Mouse (Mus musculus) thymus, postnatal 36 days (tissue): Measurements from ENCODE around the gene Ldhb.
A peak's percentile ranks its signal among the peaks of the same experiment; 100 is the strongest.
"Not testable (repeated sequence)": the region's sequence is repeated elsewhere in the genome, so short reads cannot be mapped to it uniquely, and the experiment has no call there.

Source experiments
- DNase-seq, 2 experiments: peaks; one replicate each; pipeline ENCODE4 v3.0.0; 2022; ENCODE audit warnings: mixed read lengths in 2 of 2

The Ldhb gene

DNA sequence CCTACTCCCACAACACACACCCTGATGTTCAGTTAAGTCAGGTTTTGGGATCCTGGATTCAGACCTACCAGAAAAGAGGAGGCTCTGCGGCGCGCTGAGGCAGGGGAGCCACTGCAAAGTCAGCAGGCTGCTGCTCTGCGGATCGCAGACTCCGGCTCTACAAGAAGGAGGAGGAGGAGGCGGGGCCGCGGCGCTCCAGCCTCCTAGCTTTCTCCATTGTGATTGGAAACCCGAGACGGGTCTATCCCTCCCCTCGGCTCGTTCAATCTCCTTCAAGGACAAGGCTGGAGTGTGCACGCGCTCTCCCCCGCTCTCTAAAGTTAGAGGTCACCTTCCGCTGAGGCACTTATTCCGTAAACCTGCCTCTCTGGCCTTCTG, at the start of gene Ldhb:
TSS of gene Ldhb (minus strand) at position 173 of the 378 bp plus-strand sequence.
- DNase-seq = peak; percentile 86 to 90

DNA sequence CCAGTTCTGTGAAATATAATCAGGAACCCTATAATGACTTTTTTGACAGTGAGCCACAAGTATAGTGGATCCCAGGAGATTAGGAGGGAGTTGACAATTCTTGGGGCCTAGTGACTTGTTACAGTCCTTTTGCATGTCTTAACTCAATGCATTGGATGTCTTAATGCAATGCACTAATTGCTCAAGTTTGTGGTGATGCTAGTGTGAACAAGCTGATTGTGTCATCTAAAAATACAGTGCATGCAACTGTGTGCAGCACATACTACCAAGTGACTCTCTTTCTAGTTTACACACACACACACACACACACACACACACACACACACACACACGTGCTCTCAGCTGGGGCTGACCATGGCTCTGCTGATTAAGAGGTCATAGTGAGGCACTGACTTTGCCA, 48.2 kb upstream of the Ldhb start:
- no peak for DNase-seq

DNA sequence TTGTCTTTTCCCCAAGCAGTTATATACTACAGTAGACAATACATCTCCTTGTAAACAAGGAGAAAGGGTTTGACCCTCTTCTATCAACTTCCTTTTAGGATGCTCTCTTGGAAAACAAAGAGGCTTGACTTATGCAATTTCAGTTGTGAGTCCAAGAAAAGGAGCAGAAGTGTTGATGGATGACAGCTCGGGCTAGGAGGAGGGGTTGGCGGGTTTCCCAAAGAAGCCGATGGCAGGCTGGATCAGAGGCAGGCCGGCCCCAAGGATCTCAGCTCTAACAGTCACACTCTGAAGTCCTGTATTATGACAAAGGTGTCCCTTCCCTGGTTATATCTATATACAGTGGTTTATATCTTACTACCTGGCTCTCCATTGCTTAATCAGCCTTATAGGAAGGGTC, 43.7 kb upstream of the Ldhb start:
- DNase-seq = no peak

DNA sequence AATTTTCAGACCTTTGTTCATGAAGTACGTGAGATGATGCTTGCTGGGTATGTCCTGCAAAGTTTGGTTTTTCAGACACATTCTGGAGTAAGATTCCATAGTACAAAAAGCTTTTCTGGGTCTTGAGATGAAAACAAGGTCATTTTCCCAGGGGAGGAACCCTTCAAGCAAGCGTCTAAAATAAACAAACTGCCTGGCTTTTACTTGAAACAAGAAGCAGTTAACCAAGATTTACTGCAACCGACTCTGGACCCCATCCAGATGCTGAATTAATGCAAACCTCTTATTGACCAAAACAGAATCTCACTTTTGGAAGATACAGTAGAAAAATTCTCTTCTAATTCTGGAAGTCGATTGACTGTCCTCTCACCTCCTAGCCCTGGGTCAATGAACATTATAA, 43.1 kb upstream of the Ldhb start:
- no peak for DNase-seq

DNA sequence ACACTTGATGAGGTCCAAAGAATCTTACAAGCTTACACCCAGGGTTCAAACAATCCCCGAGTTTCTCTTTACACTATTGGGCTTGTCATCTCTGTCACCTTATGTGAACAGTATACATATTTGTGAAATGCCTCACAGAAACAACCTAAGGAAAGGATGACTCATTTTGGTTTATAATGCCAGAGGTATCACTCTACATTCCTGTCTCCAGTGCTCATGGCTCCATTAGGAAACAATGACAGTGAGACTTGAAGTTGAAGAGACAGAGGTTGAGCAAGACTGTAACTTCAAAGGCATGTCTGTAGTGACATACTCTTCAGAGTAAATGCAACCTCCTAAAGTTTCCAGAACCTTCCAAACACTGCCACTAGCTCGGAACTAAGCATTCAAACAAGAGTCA, 40.6 kb upstream of the Ldhb start:
- DNase-seq = no peak

DNA sequence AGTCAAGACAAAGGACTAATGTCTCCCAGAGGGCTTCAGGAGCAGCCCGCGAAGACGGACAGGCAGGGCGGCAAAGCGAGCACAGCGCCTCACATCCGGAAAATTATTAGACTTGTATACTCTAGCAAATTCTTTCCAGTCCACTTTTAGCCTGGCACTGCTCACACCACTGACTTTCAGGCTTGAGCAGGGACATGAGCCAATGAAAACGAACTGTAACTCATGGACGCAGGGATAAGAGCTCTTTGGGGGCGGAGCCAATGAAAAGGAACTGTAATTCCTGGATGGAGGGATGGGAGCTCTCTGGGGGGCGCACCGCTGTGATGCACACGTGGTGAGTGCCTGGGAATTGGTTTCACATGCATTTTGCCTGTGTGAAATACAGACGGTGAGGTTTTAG, 37.4 kb upstream of the Ldhb start:
- no peak for DNase-seq

DNA sequence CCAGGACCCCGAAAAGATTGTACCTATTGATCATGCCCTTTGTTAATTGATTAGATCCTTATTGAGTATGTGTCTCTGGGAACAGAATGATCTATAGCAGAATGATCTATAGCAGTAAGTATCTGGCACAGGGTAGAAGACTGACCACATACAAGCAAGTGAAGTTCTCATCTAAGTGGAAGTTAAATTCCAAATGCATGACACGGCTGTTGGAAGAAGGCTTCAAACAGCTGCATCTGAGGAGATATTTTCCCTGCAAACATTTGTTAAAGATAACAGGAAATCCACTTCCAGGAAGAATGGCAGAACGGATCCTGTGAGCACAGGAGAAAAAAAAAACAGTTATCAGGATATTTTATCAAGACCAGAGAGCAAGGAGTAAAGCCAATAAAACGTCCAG, 35.9 kb upstream of the Ldhb start:
- DNase-seq = no peak

DNA sequence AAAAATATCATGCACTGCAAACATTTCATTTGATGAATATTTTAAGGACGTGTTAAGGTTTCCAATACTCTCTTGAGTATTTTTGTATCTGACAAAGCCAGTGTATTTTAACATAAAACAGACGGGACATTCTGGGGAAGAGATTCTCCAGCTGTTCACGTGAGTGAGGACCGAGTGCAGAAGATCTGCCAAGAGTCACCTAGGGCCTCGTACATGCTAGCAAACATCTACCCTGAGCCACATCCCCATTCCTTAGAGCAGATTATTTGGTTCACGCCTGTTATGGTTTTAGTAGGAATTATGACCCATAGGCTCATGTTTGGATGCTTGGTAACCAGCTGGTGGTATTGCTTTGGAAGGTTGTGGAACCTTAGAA, 35.0 kb upstream of the Ldhb start:
- DNase-seq = no peak

DNA sequence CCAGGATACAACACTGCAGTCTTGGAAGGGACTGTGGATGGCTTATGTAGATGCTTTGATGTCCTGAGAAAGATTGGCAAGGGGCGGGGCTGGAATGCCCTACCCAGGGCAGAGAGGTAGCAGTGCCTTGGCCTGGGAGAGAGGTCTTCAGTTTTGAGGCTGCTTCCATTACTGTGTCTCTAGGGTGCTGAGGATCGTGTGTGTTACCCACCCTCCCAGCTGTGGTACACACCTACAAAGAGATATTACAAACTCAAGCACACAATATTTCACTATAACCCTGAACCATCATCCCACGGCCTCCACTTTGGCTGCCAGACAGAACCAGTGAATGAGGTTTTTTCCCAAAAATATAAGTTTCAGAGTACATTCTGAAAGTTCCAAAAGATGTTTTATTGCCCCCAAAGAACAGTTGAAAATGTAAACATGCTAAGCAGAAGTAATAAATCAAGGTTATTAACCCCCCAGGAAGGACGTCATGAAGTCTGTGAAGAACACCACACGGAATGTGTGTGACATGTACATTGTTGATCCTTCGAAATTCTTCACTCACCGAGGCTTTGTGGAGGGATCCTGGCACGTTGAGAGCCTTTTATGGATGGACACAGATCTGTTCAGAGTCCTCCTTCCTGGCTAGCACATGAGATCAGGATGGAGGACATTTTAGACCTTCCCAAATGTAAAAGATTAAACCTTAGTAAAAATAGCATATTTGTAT, 34.5 kb upstream of the Ldhb start:
- no peak for DNase-seq

DNA sequence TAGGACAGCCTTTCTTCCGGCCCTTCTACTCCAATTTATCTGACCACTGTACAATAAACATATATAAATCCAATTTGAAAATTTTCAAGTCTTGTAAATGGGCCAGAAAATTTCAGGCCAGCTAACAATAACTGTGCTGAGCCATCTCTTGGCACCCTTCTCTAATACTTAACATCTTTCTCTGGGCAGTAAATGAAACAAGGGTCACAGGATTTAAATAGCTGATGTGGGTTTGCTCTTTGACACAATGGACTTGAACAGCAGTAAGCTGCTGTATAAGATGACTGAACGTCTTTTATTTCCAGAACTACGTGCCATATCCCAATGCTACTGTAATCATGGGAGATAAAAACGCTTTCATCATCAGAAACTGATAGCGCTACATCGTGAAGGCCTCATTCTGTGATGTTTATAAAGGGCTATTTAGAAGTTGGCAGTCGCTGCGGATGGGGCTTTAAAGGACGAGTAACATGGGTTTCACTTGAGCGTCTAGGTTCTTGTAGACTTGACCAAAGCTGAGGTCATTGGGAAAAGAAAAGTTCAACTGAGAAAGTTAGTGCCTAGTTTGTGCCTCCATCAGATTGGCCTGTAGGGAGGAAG, 32.9 kb upstream of the Ldhb start:
- no peak for DNase-seq

DNA sequence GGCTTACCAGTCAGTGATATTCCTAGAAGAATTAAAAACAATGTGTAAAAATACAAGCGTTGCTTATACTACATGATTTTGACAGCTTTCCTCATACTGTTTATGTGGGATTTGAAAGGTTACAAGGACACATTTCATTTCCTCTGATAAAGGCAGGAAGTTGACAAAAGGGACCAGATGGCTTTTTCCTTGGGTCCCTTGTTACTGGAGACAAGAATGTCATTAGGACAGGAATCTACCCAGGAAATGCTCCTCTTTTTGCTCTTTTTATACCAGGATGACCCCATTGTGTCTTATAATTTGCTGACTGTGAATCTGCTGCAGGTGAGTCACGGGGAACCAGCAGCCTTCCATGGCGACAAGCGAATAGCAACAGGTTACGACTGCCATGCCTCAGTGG, 32.4 kb upstream of the Ldhb start:
- DNase-seq = no peak

DNA sequence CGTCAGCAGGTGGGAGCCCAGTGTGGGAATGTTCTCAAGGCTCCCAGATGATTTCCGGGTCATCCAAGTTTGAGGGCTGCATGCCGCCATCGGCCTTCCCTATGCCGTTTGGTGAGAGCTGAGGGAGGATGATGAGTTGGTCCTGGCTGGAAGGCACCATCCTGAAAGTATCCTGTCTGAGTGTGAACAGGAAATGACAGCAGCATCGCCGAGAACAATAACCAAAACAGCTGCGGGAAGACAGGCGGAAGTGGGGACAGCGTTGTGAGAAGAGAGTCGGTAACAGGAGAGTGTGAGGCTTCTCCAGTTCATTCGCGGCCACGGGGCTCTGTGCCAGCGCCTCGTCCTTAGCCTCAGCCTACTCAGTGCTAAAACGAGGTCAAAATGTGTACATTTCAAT, 30.7 kb upstream of the Ldhb start:
- peak; percentile 68 to 78 for DNase-seq

DNA sequence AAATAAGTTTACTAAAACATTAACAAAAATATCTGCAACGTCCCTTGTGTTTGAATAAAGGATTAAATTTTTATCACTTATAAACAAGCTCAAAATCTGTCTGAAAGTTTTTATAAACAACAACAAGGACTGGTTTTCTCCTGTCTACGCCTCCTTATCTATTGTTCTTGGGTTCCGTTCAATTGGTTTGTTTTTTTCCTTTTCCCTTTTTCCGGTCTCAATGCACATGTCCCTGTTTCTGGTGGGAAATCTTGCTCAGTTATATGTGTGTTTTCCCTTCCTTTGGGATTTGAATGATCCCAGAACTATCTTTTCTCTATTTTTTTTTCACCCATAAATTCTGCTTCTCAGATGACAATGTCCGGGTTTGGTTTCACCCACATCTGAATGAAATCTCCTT, 25.7 kb upstream of the Ldhb start:
- DNase-seq = no peak

DNA sequence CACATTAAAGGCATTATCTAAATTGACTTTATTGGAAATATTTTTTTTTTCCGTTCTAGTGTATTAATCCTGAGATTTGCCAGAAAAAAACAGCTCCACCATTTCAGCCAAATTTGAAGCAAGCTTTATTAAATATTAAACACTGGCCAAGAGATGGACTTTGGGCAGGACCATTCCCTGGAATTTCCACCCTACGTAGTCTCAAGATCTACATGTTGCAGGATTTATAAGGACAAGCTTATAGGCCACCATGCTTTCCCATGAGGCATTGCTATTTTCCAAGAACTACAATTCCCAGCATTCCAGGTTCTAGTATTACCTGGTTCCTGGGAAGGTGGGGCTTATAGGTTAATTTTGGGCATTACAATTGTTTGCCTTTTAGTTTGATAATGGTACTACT, 24.9 kb upstream of the Ldhb start:
- DNase-seq = no peak

DNA sequence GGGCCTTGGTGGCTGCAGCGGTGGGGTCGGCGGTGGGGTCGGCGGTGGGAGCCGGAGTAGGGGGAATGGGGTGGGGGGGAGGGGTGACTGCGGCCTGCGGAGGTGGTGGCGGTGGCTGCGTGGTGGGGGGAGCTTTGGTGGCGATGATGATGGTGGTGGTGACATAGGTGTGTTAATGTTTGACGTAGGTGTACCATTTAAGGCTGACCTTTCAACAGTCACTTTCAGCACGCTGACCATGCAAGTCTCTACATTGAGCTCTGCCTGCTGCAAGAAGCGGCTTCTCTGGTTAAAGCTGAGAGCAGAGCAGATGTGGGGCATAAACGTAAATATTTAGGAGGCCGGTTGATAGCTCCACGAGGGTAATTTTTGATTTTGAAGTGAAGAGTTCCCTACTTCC, 24.4 kb upstream of the Ldhb start:
- DNase-seq = no peak

DNA sequence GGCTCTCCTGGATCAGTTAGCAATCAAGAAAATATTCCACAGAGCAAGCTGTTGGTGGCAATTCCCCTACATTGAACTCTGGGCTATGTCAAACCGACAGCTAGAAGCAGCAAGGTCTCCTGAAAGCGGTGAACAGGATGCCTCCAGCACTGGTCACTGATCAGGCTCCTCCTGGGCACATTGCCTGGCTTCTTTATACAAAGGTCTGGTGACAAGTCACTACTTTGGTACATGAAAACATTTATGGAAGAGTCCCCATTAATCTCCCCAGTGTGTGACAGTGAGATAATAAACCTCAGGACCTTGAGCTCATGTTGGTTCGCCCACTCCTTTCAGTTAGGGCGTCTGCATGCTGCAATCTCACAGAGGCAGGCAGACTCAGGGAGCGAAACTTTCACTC, 22.6 kb upstream of the Ldhb start:
- DNase-seq = no peak

DNA sequence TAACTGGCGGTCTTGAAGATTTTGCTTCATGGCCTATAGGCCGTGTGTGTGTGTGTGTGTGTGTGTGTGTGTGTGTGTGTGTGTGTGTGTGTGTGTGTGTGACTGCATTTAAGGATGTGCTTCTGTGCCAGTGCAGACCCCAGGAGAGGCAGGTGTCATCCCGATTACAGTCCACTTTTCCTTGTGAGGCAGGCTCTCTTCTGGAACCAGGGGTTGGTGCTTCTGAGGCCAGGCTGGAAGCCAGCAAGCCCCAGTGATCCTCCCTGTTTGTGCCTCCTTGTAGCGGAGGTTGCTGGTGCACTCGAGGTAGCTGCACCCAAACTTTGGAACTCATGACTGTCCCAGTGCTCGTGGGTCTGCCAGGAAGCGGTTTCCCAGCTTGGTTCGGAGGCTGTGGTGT, 21.9 kb upstream of the Ldhb start:
- no peak for DNase-seq

DNA sequence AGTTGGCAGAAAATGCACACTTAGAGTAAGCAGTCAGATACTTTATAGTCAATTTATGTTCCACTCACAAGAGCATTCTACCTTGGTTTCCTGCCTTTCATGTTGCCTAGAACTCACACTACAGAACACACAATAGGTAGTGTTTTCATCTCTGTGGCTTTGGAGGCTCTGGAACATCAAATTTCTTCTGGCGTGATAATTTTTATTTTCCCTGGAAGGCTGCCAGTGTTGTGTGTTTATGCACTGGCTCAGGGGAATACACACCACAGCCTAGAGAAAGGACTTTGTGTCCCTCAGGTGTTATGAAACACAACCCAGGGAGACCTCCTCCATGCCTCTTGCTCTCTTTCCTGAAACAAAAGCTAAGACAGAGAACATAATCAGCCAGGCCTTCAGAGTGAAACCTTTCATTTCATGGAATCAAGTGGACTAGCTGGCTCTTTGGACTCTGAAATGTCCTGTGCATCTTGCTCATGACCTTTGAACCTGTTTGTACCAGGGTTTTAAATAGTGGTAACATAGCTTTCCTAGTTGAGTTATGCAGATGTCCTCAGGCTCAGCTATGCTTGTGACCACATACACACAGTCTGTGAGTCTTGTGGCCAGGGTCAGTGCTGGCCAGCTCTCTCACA, 20.3 kb upstream of the Ldhb start:
- DNase-seq = no peak

DNA sequence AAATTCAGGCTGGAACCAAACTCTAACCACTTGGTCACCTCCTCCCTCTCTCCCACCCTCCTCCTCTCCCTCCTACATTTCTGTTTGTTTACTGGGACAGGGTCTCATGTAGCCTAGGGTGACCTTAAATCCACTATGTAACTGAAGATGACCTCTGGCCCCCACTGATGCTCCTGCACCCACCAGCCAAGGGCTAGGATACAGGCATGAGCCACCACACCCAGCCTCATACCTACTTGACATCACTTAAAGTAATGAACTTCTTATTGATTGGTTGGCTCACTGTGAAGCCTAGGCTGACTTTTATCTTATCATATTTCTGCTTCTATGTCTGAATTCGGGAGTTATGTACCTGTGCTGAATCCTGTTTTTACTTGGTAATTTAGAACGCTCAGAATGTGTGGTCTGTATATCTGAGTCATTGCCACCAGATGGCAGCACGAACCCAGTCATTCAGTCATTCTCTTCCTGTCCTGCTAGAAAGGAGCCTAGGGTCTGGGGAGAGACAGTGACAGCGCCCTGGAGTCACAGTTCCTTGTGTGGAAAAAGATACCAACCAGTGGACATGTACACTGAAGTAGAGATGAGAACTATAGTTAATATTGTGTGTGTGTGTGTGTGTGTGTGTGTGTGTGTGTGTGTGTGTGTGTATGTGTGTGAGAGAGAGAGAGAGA, 17.0 kb upstream of the Ldhb start:
- peak; percentile 70 to 71 for DNase-seq

DNA sequence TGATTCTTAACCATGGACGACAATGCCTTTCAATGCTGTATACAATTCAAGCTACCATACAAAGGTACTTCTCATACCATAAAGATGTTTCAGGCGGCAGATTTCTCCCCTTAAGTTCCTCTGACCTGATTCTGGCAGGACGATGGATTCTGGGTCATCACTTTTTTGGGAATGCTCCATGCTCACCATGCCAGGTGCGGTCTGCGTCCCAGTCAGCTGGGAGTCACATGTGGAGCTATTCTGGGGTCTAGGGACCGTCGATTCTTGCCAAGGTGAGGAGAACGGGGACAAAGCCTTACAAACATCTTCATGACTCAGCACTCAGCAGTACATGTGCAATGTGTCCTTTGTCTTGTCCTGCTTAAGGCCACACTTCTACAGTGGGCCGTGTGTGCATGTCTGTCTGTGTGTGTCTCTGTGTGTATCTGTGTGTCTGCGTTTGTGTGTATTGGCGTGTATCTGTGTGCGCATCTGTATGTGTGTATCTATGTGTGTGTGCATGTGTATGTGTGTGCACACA, 13.9 kb upstream of the Ldhb start:
- DNase-seq = no peak

DNA sequence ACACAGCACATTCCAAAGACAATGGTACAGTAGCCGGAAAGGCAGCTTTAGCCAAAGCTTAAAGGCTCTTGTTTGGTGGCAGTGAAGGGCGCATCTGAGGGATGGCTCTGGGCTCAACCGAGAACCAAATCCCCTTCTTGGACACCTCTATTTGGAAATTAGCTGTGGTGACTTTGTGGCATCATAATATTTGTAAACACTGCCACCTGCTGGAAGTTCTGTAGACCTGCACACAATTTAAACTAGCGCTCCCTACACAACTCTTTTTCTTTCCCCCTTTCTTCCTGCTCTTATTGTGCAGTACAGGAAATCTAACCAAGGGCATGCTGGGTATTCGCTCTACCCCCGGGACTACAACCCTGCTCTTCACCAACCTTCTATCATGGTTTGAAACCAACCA, 11.4 kb upstream of the Ldhb start:
- peak in 1 of 2 experiments; percentile 16 for DNase-seq

DNA sequence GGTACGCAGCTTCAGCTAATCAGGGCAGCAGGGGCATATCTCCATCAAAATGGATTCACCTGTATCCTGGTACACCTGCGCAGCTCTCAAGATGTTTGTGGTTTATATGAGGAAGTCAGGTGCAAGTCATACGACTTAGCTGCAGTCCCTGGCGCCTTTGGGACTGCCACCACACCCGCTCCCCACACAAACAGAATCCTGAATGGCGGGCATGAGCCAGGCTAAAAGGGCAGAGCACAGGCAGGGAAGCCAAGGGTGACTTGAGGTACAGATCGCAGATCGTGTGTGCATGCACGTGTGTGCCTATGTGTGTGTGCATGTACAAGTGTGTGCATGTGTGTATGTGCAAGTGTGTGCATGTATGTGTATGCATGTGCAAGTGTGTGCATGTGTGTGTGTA, 7.6 kb upstream of the Ldhb start:
- not testable (repeated sequence) for DNase-seq

DNA sequence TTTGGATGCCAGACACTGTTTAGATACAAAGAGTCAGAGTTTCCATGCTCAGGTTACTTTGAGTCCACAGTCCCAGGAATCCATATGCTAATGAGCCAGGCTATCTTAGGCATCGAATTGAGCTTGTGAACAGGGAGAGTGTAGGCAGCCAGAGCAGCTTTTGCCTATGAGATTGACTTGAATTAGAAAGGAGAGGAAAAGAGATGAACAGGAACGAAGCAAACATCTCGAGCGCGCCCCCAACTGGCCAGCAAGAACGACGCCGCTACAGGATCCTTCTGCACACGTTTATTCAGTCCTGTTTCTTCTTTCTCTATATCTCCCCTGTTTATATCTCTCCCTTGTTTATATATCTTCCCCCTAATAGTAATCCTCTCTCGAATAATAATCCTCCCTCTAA, 7.2 kb upstream of the Ldhb start:
- peak; percentile 69 to 74 for DNase-seq

DNA sequence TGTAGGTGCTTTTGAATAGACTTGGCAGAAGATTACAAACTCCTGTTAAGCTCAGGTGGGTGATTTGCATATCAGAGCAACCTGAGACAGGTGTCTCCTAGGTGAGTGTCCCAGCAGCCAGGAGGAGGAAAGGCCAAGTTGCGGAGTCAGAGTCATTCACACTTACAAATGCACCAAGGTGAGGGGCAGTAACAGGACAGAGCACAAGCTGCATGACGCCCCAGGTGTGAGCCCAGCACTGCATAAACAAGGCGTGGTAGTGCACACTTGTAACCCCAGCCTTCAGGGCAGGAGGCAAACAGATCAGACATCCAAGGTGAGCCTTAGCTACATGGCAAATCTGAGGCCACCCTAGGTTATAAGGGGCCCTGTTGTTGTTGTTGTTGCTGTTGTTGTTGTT, 5.1 kb upstream of the Ldhb start:
- DNase-seq = no peak
